Mouse (Mus musculus): ENCODE data around the gene Slc6a18. TPM values are rescaled to one million over a fixed set of nuclear protein-coding genes. Genes with fewer than 3 reads are reported as not detected.

Gene Slc6a18
- polyA plus RNA-seq (2012; rRNA removed): 0.06 TPM in 1 of 2 replicates, not detected in the other

GRCm38 (mm10) chr13:73677853-73678252 lies at the start of gene Slc6a18:
TSS of gene Slc6a18 (minus strand) at chr13:73678023.

GRCm38 (mm10) chr13:73704694-73705325 lies 27.0 kb upstream of the Slc6a18 start, which contains the start of gene Slc6a19:
TSS of gene Slc6a19 (minus strand) at chr13:73704865.

GRCm38 (mm10) chr13:73626745-73627549 lies 50.9 kb downstream of the Slc6a18 start, which contains the start of gene Tert:
TSS of gene Tert (plus strand) at chr13:73626911.

Other genes starting within 250 kb of the Slc6a18 start
- 71.8 and 74.4 TPM in 2 replicates for gene Lpcat1, start 210.8 kb downstream of the Slc6a18 start, polyA plus RNA-seq (2012; rRNA removed)
- gene Slc6a3, start 141.3 kb downstream of the Slc6a18 start, polyA plus RNA-seq (2012; rRNA removed): 1.5 and 1.7 TPM in 2 replicates
- 114 and 125 TPM in 2 replicates for gene Clptm1l, start 74.0 kb downstream of the Slc6a18 start, polyA plus RNA-seq (2012; rRNA removed)
- 14.7 and 15.7 TPM in 2 replicates for gene Tert, start 51.1 kb downstream of the Slc6a18 start, polyA plus RNA-seq (2012; rRNA removed)
- 0.15 and 0.41 TPM in 2 replicates for gene Slc6a19, start 26.8 kb upstream of the Slc6a18 start, polyA plus RNA-seq (2012; rRNA removed)
- gene Slc12a7, start 55.1 kb upstream of the Slc6a18 start, polyA plus RNA-seq (2012; rRNA removed): 30.5 and 34.8 TPM in 2 replicates
- 14.0 and 19.4 TPM in 2 replicates for gene Nkd2, start 169.6 kb upstream of the Slc6a18 start, polyA plus RNA-seq (2012; rRNA removed)